Mouse (Mus musculus) C2C12 (cell line): ENCODE results near the gene Nhlh1. TPM values are rescaled to one million over a fixed set of nuclear protein-coding genes. Genes with fewer than 3 reads are reported as not detected.

ENCODE experiments used
- H3K27me3 ChIP-seq: one replicate; pipeline ENCODE4 v1.6.1; 2011; ENCODE audit not compliant: control insufficient read depth, insufficient read depth, insufficient read length
- H3K36me3 ChIP-seq: one replicate; pipeline ENCODE4 v1.6.1; 2011; ENCODE audit not compliant: control insufficient read depth, insufficient read depth
- H3K4me3 ChIP-seq: one replicate; pipeline ENCODE4 v1.5.1; 2011; ENCODE audit warnings: mild to moderate bottlenecking, control low read depth; ENCODE audit not compliant: poor library complexity, insufficient read depth, severe bottlenecking
- H3K79me2 ChIP-seq: one replicate; pipeline ENCODE4 v1.6.1; 2011; ENCODE audit not compliant: control insufficient read depth, insufficient read depth
- H3K79me3 ChIP-seq: one replicate; pipeline ENCODE4 v1.6.1; 2011; ENCODE audit warnings: low read depth, control low read depth
- H3ac ChIP-seq: one replicate; pipeline ENCODE3; 2011; ENCODE audit warnings: low read depth; ENCODE audit not compliant: control insufficient read depth, insufficient read length
- CEBPB ChIP-seq: IDR thresholded peaks from one replicate; pipeline ENCODE4 v1.6.1; 2011; ENCODE audit warnings: low read depth, mild to moderate bottlenecking, control low read depth, moderate library complexity
- CTCF ChIP-seq: IDR thresholded peaks from one replicate; pipeline ENCODE4 v1.5.1; 2011; ENCODE audit not compliant: control insufficient read depth, insufficient read depth, insufficient read length
- FOSL1 ChIP-seq: IDR thresholded peaks from one replicate; pipeline ENCODE4 v1.8.0; 2011; ENCODE audit warnings: mild to moderate bottlenecking, low read length; ENCODE audit not compliant: poor library complexity, insufficient read depth, severe bottlenecking
- MAX ChIP-seq: IDR thresholded peaks from one replicate; pipeline ENCODE4 v1.6.1; 2011; ENCODE audit warnings: mild to moderate bottlenecking, control low read depth
- MYOD1 ChIP-seq: IDR thresholded peaks from one replicate; pipeline ENCODE4 v1.6.1; 2011; ENCODE audit warnings: low read depth; ENCODE audit not compliant: control insufficient read depth, insufficient read length
- MYOG ChIP-seq: IDR thresholded peaks from one replicate; pipeline ENCODE4 v1.6.1; 2011; ENCODE audit not compliant: control insufficient read depth, insufficient read length; ENCODE audit errors: extremely low read depth
- USF1 ChIP-seq: IDR thresholded peaks from one replicate; pipeline ENCODE4 v1.6.1; 2011; ENCODE audit warnings: low read depth, mild to moderate bottlenecking, control low read depth, moderate library complexity
- polyA plus RNA-seq: library from polyadenylated mRNA; unstranded; fragments of >200 nt; fragmentation: generic; extraction: Trizol; gene quantifications from one replicate; pipeline ENCODE4 v1.2.1, GENCODE M21; 2012; ENCODE audit warnings: missing spikeins

Gene Nhlh1
- polyA plus RNA-seq, 1 experiment = not detected

- H3K36me3 ChIP-seq = peaks cover 82% of the 10 kb centered on the region
- H3K79me2 ChIP-seq = no peaks in the 10 kb centered on the region
Observed at GRCm38 (mm10) chr1:172071556-172071955, 14.2 kb upstream of the Nhlh1 start.

GRCm38 (mm10) chr1:172070227-172070626, 12.9 kb upstream of the Nhlh1 start:
- TF ChIP-seq FOSL1 (no peak), CTCF (no peak), MYOD1 (no peak), CEBPB (no peak), MAX (no peak), USF1 (no peak), MYOG (no peak)
- no peak overlapping the region for H3K4me3 ChIP-seq
- no peaks in the 10 kb centered on the region for H3K27me3 ChIP-seq
- H3K36me3 ChIP-seq = peaks cover 80% of the 10 kb centered on the region
- no peaks in the 10 kb centered on the region for H3K79me2 ChIP-seq
- no peak overlapping the region for H3ac ChIP-seq
- H3K79me3 ChIP-seq = no peaks in the 10 kb centered on the region

More at GRCm38 (mm10) chr1:172071556-172071955, 14.2 kb upstream of the Nhlh1 start:
- Histone ChIP-seq H3K27me3 (no peaks in the 10 kb centered on the region), H3K79me3 (no peaks in the 10 kb centered on the region), H3K4me3 (no peak overlapping the region), H3ac (no peak overlapping the region)
- no peak for TF ChIP-seq CEBPB
- TF ChIP-seq USF1 = no peak
- no peak for TF ChIP-seq MYOD1
- no peak for TF ChIP-seq CTCF
- TF ChIP-seq MYOG = no peak
- TF ChIP-seq FOSL1 = no peak
- TF ChIP-seq MAX = no peak

- no peaks in the 10 kb centered on the region for H3K79me2 ChIP-seq
- H3K36me3 ChIP-seq = peaks cover 36% of the 10 kb centered on the region
- H3K4me3 ChIP-seq = no peak overlapping the region
- TF ChIP-seq CEBPB (no peak), MAX (no peak)
- no peak overlapping the region for H3ac ChIP-seq
- H3K79me3 ChIP-seq = no peaks in the 10 kb centered on the region
- no peaks in the 10 kb centered on the region for H3K27me3 ChIP-seq
Observed at GRCm38 (mm10) chr1:172064613-172065141, 7.3 kb upstream of the Nhlh1 start.

- no peaks in the 10 kb centered on the region for H3K79me2 ChIP-seq
- H3K36me3 ChIP-seq = peaks cover 25% of the 10 kb centered on the region
- no peaks in the 10 kb centered on the region for H3K79me3 ChIP-seq
- H3K4me3 ChIP-seq = no peak overlapping the region
- no peaks in the 10 kb centered on the region for H3K27me3 ChIP-seq
- TF ChIP-seq MYOD1 (no peak), MYOG (no peak), MAX (no peak), CEBPB (no peak), FOSL1 (no peak), USF1 (no peak), CTCF (no peak)
- H3ac ChIP-seq = no peak overlapping the region
Observed at GRCm38 (mm10) chr1:172063291-172064023, 6.1 kb upstream of the Nhlh1 start.

- H3K79me2 ChIP-seq = no peaks in the 10 kb centered on the region
- H3K36me3 ChIP-seq = peaks cover 13% of the 10 kb centered on the region
- H3K79me3 ChIP-seq = no peaks in the 10 kb centered on the region
- TF ChIP-seq FOSL1 (no peak), CEBPB (no peak), MYOG (no peak), CTCF (no peak), MYOD1 (no peak), MAX (no peak), USF1 (no peak)
- H3K27me3 ChIP-seq = no peaks in the 10 kb centered on the region
- H3K4me3 ChIP-seq = no peak overlapping the region
- H3ac ChIP-seq = no peak overlapping the region
Observed at GRCm38 (mm10) chr1:172062101-172062500, 4.7 kb upstream of the Nhlh1 start.

GRCm38 (mm10) chr1:172061217-172061616, 3.8 kb upstream of the Nhlh1 start:
- Histone ChIP-seq H3K4me3 (no peak overlapping the region), H3ac (no peak overlapping the region), H3K27me3 (no peaks in the 10 kb centered on the region), H3K79me2 (no peaks in the 10 kb centered on the region), H3K36me3 (peaks cover 8% of the 10 kb centered on the region), H3K79me3 (no peaks in the 10 kb centered on the region)
- TF ChIP-seq FOSL1 = no peak
- TF ChIP-seq CEBPB = no peak
- no peak for TF ChIP-seq MYOG
- no peak for TF ChIP-seq MYOD1
- no peak for TF ChIP-seq MAX
- TF ChIP-seq USF1 = no peak
- TF ChIP-seq CTCF = no peak
